Mouse (Mus musculus) intestine, embryonic 16.5 days (tissue): Measurements from ENCODE around the gene Nell1. TPM values are rescaled to one million over a fixed set of nuclear protein-coding genes. Genes with fewer than 3 reads are reported as not detected.

Source experiments
- ATAC-seq: fragments of 200-750 bp; cut with Nextera tagmentation; 2 replicates; pipeline ENCODE4 v1.8.0; 2017; ENCODE audit warnings: moderate TSS enrichment, moderate library complexity
- H3K27ac ChIP-seq: fragments of 300-500 bp; sonication (generic); 2 replicates; pipeline ENCODE4 v1.5.1; 2014; ENCODE audit warnings: mild to moderate bottlenecking, low read length
- H3K27me3 ChIP-seq: fragments of 300-500 bp; sonication (generic); replicated peaks from 2 replicates; pipeline ENCODE4 v1.6.1; 2014; ENCODE audit warnings: low read length, control low read depth, mixed read lengths; ENCODE audit not compliant: control insufficient read depth, insufficient read depth
- H3K36me3 ChIP-seq: fragments of 300-500 bp; sonication (generic); 2 replicates; pipeline ENCODE4 v1.6.1; 2014; ENCODE audit warnings: low read length, control low read depth; ENCODE audit not compliant: control insufficient read depth, insufficient read depth
- H3K4me1 ChIP-seq: fragments of 300-500 bp; sonication (generic); 2 replicates; pipeline ENCODE4 v1.6.1; 2014; ENCODE audit warnings: low read length, control low read depth, mixed read lengths; ENCODE audit not compliant: control insufficient read depth, insufficient read depth
- H3K4me2 ChIP-seq: fragments of 300-500 bp; sonication (generic); 2 replicates; pipeline ENCODE4 v1.6.1; 2014; ENCODE audit warnings: low read depth, low read length, control low read depth
- H3K4me3 ChIP-seq: fragments of 300-500 bp; sonication (generic); 2 replicates; pipeline ENCODE4 v1.5.1; 2014; ENCODE audit warnings: mild to moderate bottlenecking, low read length
- H3K9ac ChIP-seq: fragments of 300-500 bp; sonication (generic); 2 replicates; pipeline ENCODE4 v1.6.1; 2014; ENCODE audit warnings: low read depth, low read length
- H3K9me3 ChIP-seq: fragments of 300-500 bp; sonication (generic); 2 replicates; pipeline ENCODE4 v1.6.1; 2016; ENCODE audit warnings: low read length, control low read depth; ENCODE audit not compliant: control insufficient read depth
- WGBS: fragments of 180-500 bp; shearing (Covaris S2); extraction: QIAGEN DNeasy Blood & Tissue Kit; methylation state at CpG from one replicate; pipeline ENCODE4 v1.1.7; 2014; 5-methylcytosine and 5-hydroxymethylcytosine counted together
- polyA plus RNA-seq: library from polyadenylated mRNA; unstranded; fragments of >200 nt; fragmentation: Nextera tagmentation; extraction: Ambion mirVana; gene quantifications from 2 replicates; pipeline ENCODE4 v1.2.1, GENCODE M21; 2015

Gene Nell1
- polyA plus RNA-seq, 1 experiment from 2014 or later = 4.2 TPM

DNA sequence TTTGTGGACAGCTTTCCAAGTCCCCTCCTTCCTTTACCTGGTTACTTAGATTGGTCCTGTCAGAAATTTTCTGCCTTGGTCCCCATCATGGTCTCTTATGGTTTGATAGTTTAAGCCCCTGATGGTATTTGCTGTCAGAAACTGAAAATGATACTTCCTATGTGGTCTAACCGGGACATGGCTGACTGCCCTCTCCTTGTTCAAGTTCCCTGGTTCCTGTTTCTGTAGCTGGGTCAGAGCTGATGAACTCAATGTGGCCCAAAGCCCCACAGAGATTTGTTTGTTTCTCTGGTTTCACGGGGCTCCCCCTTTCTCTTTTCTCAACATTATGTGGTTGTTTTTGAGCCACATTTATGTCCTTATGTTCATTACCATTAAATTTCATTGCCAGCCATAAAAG lies 30.6 kb downstream of the Nell1 start:
- Histone ChIP-seq H3K4me3 (no peak overlapping the region), H3K4me2 (no peak overlapping the region), H3K27ac (no peak overlapping the region), H3K9me3 (no peaks in the 10 kb centered on the region; the same call in 1 of the 2 replicates), H3K27me3 (no peaks in the 10 kb centered on the region), H3K36me3 (no peaks in the 10 kb centered on the region), H3K4me1 (no peaks in the 10 kb centered on the region), H3K9ac (no peak overlapping the region)
- ATAC-seq = no peak
- 67% methylated on average over 2 of the region's 2 CpGs for WGBS

- 70% methylated on average over 13 of the region's 13 CpGs for WGBS
- Histone ChIP-seq H3K36me3 (no peaks in the 10 kb centered on the region), H3K9ac (no peak overlapping the region), H3K27me3 (no peaks in the 10 kb centered on the region), H3K4me2 (no peak overlapping the region), H3K4me1 (no peaks in the 10 kb centered on the region), H3K9me3 (no peaks in the 10 kb centered on the region), H3K27ac (no peak overlapping the region), H3K4me3 (no peak overlapping the region)
- ATAC-seq = no peak
Measured at GRCm38 (mm10) chr7:50035187-50036153, 60.8 kb downstream of the Nell1 start.

DNA sequence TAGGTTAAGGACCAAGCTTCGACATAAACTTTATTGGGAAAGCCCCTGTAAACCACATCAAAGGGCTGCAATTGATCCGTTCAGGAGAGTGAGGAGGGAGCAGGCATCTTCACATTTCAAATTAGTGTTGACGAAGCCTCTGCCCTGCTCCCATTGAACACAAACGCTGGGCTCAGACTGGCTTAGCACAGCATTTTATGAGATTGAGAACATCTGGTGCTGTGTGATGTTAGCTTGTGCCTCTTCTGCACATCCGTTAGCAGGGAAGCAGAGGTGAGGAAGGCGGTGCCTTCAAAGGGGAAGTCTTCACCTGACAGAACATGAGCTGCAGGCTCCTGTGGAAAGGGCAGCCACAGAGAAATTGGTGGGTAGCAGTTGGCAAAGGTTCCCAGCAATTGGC lies 66.4 kb downstream of the Nell1 start:
- Histone ChIP-seq H3K27me3 (no peaks in the 10 kb centered on the region), H3K4me2 (no peak overlapping the region), H3K9me3 (no peaks in the 10 kb centered on the region), H3K27ac (no peak overlapping the region), H3K4me1 (no peaks in the 10 kb centered on the region), H3K9ac (no peak overlapping the region), H3K4me3 (no peak overlapping the region), H3K36me3 (no peaks in the 10 kb centered on the region)
- WGBS = 43% methylated on average over 6 of the region's 6 CpGs
- no peak for ATAC-seq

- Histone ChIP-seq H3K4me2 (no peak overlapping the region), H3K9ac (no peak overlapping the region), H3K36me3 (no peaks in the 10 kb centered on the region), H3K9me3 (no peaks in the 10 kb centered on the region), H3K27me3 (no peaks in the 10 kb centered on the region), H3K27ac (no peak overlapping the region), H3K4me3 (no peak overlapping the region), H3K4me1 (no peaks in the 10 kb centered on the region)
- 88% methylated on average over 4 of the region's 4 CpGs for WGBS
- no peak for ATAC-seq
Measured at GRCm38 (mm10) chr7:50050144-50050543, 75.5 kb downstream of the Nell1 start.

DNA sequence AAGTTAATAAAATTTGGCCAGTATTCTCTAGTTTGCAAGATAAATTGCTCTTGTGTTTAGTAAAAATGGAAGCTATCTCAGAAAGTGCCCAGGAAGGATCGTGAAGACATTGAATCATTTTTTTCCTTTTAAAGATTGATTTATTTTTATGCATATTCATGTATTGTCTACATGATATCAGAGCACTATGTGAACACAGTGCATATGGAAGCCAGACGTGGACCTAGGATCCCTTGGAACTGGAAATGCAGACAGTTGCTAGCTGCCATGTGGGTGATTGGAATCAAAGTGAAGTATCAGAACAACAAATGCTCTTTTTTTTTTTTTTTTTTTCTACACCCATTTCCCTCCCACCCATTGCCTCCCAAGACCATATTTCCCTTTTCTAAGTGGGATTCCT lies 79.0 kb downstream of the Nell1 start:
- Histone ChIP-seq H3K9me3 (no peaks in the 10 kb centered on the region), H3K4me2 (no peak overlapping the region), H3K4me1 (no peaks in the 10 kb centered on the region), H3K9ac (no peak overlapping the region), H3K36me3 (no peaks in the 10 kb centered on the region), H3K4me3 (no peak overlapping the region), H3K27ac (no peak overlapping the region), H3K27me3 (no peaks in the 10 kb centered on the region)
- WGBS = 85% methylated on average over 2 of the region's 2 CpGs
- ATAC-seq = no peak

DNA sequence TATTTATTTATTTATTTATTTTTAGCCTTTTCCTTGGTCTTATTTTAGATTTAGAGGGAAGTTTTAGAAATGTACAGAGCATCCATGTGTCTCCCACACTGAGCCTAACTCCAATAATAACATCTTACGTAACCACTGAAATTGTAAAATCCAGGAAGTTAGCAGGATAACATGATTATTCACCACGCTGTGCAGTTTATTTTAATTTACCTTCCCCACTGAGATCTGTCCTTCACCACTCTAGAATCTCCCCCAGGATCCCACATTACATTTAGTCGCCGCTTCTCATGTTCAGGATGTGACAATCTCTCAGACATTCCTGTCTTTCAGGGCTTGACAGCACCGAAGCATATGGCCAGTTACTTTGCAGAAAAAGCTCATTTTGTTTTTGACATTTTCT lies 119.8 kb downstream of the Nell1 start:
- Histone ChIP-seq H3K36me3 (no peaks in the 10 kb centered on the region), H3K4me1 (no peaks in the 10 kb centered on the region), H3K9ac (no peak overlapping the region), H3K4me3 (no peak overlapping the region), H3K27me3 (no peaks in the 10 kb centered on the region), H3K27ac (no peak overlapping the region), H3K4me2 (no peak overlapping the region), H3K9me3 (no peaks in the 10 kb centered on the region)
- 89% methylated on average over 5 of the region's 5 CpGs for WGBS
- no peak for ATAC-seq

DNA sequence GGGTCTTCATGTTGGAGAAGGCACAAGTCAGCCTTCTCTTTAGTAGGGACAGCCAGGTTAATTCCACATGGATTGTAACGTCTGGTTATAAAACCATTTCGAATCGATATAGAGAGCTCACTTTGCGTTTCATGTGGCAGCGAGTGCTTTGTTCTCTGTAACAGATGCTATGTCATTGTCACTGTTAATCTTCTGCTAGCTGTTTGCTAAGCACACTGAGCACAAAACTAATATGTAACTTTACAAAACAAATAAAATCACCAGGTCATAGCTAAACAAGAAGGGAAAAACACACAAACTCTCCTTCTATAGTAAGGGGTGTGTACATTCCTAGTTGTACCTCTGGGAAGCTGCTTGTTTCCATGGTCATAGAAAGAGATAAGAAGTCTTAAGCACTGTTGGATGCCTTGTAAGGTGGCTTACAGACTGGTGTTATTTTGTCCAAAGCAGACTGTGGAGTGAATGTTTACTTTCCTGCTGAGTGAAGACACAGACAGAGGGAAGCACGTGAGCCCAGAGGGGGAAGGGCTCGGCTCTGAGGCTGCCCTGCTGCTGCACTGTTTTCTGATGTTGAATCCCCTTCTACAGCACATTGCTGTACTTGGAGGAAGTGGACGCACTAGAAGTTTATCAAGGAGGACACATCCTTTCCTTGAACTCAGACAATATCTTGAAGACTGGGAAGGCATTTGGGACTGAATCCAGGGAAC lies 131.1 kb downstream of the Nell1 start:
- no peak overlapping the region for H3K27ac ChIP-seq
- H3K4me2 ChIP-seq = no peak overlapping the region
- no peak overlapping the region for H3K4me3 ChIP-seq
- H3K4me1 ChIP-seq = no peaks in the 10 kb centered on the region
- H3K27me3 ChIP-seq = no peaks in the 10 kb centered on the region
- peak; percentile 44; the same call in 1 of the 2 replicates for ATAC-seq
- H3K9ac ChIP-seq = no peak overlapping the region
- H3K9me3 ChIP-seq = no peaks in the 10 kb centered on the region
- 31% methylated on average over 8 of the region's 8 CpGs for WGBS
- H3K36me3 ChIP-seq = no peaks in the 10 kb centered on the region

- H3K4me3 ChIP-seq = no peak overlapping the region
- no peak overlapping the region for H3K9ac ChIP-seq
- no peaks in the 10 kb centered on the region for H3K36me3 ChIP-seq
- no peaks in the 10 kb centered on the region for H3K9me3 ChIP-seq
- 74% methylated on average over 2 of the region's 2 CpGs for WGBS
- no peaks in the 10 kb centered on the region for H3K4me1 ChIP-seq
- ATAC-seq = no peak
- no peaks in the 10 kb centered on the region for H3K27me3 ChIP-seq
- no peak overlapping the region for H3K27ac ChIP-seq
- no peak overlapping the region for H3K4me2 ChIP-seq
Measured at GRCm38 (mm10) chr7:50107261-50107660, 132.6 kb downstream of the Nell1 start.

DNA sequence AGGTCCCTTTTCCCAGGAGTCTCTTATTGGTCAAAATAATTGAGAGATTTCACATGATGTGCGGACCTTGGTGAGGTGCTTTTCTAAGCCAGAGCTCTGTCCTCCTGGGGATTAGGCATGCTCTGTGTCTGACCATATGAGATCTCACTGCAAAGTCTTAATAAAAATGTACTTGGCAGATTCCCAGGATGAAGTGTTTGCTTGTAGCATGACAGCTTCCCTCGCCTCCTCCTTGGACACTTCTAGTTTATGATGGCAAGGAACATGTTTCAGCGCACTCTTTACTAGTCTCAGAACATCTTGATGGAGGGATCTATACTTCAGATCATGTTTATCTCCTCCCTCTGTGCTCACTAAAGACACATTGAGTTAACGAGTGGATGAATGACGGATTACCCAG lies 143.7 kb downstream of the Nell1 start:
- no peaks in the 10 kb centered on the region for H3K9me3 ChIP-seq
- no peaks in the 10 kb centered on the region for H3K27me3 ChIP-seq
- H3K36me3 ChIP-seq = no peaks in the 10 kb centered on the region
- H3K27ac ChIP-seq = no peak overlapping the region
- H3K4me1 ChIP-seq = no peaks in the 10 kb centered on the region
- no peak overlapping the region for H3K4me3 ChIP-seq
- H3K9ac ChIP-seq = no peak overlapping the region
- no peak for ATAC-seq
- H3K4me2 ChIP-seq = no peak overlapping the region
- WGBS = 79% methylated on average over 5 of the region's 5 CpGs
